ENCODE assay signal across 24 mouse cellular contexts in genomic region chr2:125870159-125870558, GRCm38 (mm10).
"Had no signal": no experiment of that assay in that cellular context is flagged by ENCODE, and none has a peak within 500 bp of the region (broad histone marks: within the 10 kb centered on the region; RNA-seq: fewer than 3 reads in every experiment).

No protein-coding gene starts in this region.

- DNase-seq: forebrain, postnatal 0 days; gastrocnemius, postnatal 14 days; gastrocnemius, postnatal 36 days; heart, adult 11 months; heart, adult 2 months; heart, postnatal 14 days; heart, postnatal 36 days; kidney, adult 11 months; kidney, adult 8-10 months; kidney, postnatal 10 days; layer of hippocampus, adult 9-11 months; layer of hippocampus, postnatal 36 days; left cerebral cortex, postnatal 4 days had no signal

- H3K9me3 ChIP-seq: heart, embryonic 13.5 days; heart, embryonic 15.5 days; hindbrain, embryonic 13.5 days; hindbrain, embryonic 15.5 days; limb, embryonic 13.5 days; limb, embryonic 15.5 days; liver, embryonic 12.5 days had no signal

- H3K27ac ChIP-seq: heart, adult 2 months; heart, embryonic 13.5 days; heart, embryonic 15.5 days; hindbrain, embryonic 13.5 days; hindbrain, embryonic 15.5 days; hindbrain, postnatal 0 days; limb, embryonic 13.5 days; limb, embryonic 15.5 days; liver, embryonic 12.5 days; liver, embryonic 14.5 days had no signal

- H3K9ac ChIP-seq: forebrain, postnatal 0 days; heart, embryonic 13.5 days; heart, embryonic 15.5 days; hindbrain, embryonic 13.5 days; hindbrain, embryonic 15.5 days; limb, embryonic 13.5 days; limb, embryonic 15.5 days; liver, embryonic 12.5 days; liver, embryonic 14.5 days had no signal

- H3K27me3 ChIP-seq: heart, embryonic 13.5 days; heart, embryonic 15.5 days; hindbrain, embryonic 13.5 days; hindbrain, embryonic 15.5 days; limb, embryonic 13.5 days; limb, embryonic 15.5 days; liver, embryonic 12.5 days had no signal

- H3K4me2 ChIP-seq: heart, embryonic 11.5 days; heart, embryonic 13.5 days; heart, embryonic 15.5 days; hindbrain, embryonic 13.5 days; hindbrain, embryonic 15.5 days; limb, embryonic 13.5 days; limb, embryonic 15.5 days; liver, embryonic 12.5 days had no signal

- H3K36me3 ChIP-seq: heart, embryonic 15.5 days; hindbrain, embryonic 15.5 days had no signal

- ATAC-seq: forebrain, postnatal 0 days; hindbrain, postnatal 0 days; intestine, embryonic 16.5 days; liver, embryonic 12.5 days had no signal

- H3K4me3 ChIP-seq: heart, adult 2 months; heart, embryonic 13.5 days; heart, embryonic 15.5 days; hindbrain, embryonic 13.5 days; hindbrain, embryonic 15.5 days; limb, embryonic 13.5 days; limb, embryonic 15.5 days; liver, embryonic 12.5 days had no signal
